Mouse (Mus musculus) lung, postnatal 4 days (tissue): ENCODE results near the gene Coasy.

Experiments used
- DNase-seq, 2 experiments: peaks; one replicate each; pipeline ENCODE4 v3.0.0; 2021

The Coasy gene

GRCm38 (mm10) chr11:101134217-101134865, 52.0 kb downstream of the Coasy start:
- DNase-seq: no peak
